Comparison of ENCODE assay signal across 8 mouse cellular contexts in genomic region chr15:5241304-5242201, GRCm38 (mm10). TPM values are rescaled to one million over a fixed set of nuclear protein-coding genes. Genes with fewer than 3 reads are reported as not detected.
DNase-seq lines count a peak whose midpoint lies in the region; ATAC-seq and TF ChIP-seq lines count a peak whose summit lies in the region.

No protein-coding gene starts in this region.

- no peaks in the 10 kb centered on the region for H3K36me3 ChIP-seq in stomach, embryonic 14.5 days (ENCODE audit: control insufficient read depth, insufficient read depth, low read length)

- no peaks in the 10 kb centered on the region for H3K27me3 ChIP-seq in stomach, embryonic 14.5 days (ENCODE audit: control insufficient read depth, insufficient read depth, low read length)

- peak overlapping the region; percentile 31; the same call in 1 of the 2 replicates for H3K4me3 ChIP-seq in cortical plate, adult 2 months (ENCODE audit: insufficient read depth, low read length)
- peak overlapping the region; percentile 60 for H3K4me3 ChIP-seq in stomach, embryonic 14.5 days (ENCODE audit: low read depth, low read length)

- peak; percentile 34 for DNase-seq in right cerebral cortex, adult 2 months (ENCODE audit: low spot score in 2 of 2)
- DNase-seq in right cerebral cortex, postnatal 14 days, result no peak
- DNase-seq in heart, adult 9 months (ENCODE audit: low spot score in 2 of 2), result peak; percentile 59
- DNase-seq in kidney, postnatal 10 days, result peak; percentile 77
- DNase-seq in layer of hippocampus, adult 18-20 months (ENCODE audit: low spot score in 2 of 2), result no peak

- peaks cover 4% of the 10 kb centered on the region for H3K4me1 ChIP-seq in cortical plate, adult 2 months (ENCODE audit: control insufficient read depth, insufficient read depth, low read length)
- peaks cover 12% of the 10 kb centered on the region; the same call in 1 of the 2 replicates for H3K4me1 ChIP-seq in stomach, embryonic 14.5 days (ENCODE audit: control insufficient read depth, insufficient read depth, low read length)

- peak overlapping the region; percentile 100 for H3K4me2 ChIP-seq in stomach, embryonic 14.5 days (replicated peaks; ENCODE audit: low read depth, low read length)

- WGBS in stomach, embryonic 14.5 days, result 30% methylated on average over 12 of the region's 12 CpGs

- H3K9ac ChIP-seq in stomach, embryonic 14.5 days (replicated peaks; ENCODE audit: low read depth, low read length), result peak overlapping the region; percentile 34; the same call in 1 of the 2 replicates

- ATAC-seq in megakaryocyte progenitor cell, adult 5-6 weeks (replicated peaks; ENCODE audit: poor library complexity), result peak; percentile 21
- no peak for ATAC-seq in stomach, embryonic 14.5 days (ENCODE audit: insufficient number of reproducible peaks, insufficient read depth, low FRiP score, low read depth)

- H3K9me3 ChIP-seq in stomach, embryonic 14.5 days (ENCODE audit: control insufficient read depth, low read depth, low read length), result no peaks in the 10 kb centered on the region

- no peak for TF ChIP-seq POLR2A in cortical plate, adult 2 months (IDR thresholded peaks at IDR 0.05; ENCODE audit: extremely low read depth, insufficient read depth, low read length)

- TF ChIP-seq CTCF in cortical plate, adult 2 months (IDR thresholded peaks at IDR 0.05; ENCODE audit: extremely low read depth, insufficient read depth, low read length), result peak; percentile 26; the same call in 1 of the 2 replicates

- H3K27ac ChIP-seq in cortical plate, adult 2 months (ENCODE audit: insufficient read depth, low read length), result no peak overlapping the region
- no peak overlapping the region for H3K27ac ChIP-seq in stomach, embryonic 14.5 days (ENCODE audit: low read length)

RNA-seq across cellular contexts. Expression of gene Ptger4, which starts 2.4 kb away (rescaled TPM):
- 0.88 and 0.91 TPM in 2 replicates for polyA plus RNA-seq in cortical plate, adult 2 months (2012; rRNA removed)
- 11.4 and 11.6 TPM in 2 replicates for total RNA-seq in megakaryocyte progenitor cell, adult 5-6 weeks (2015)
- total RNA-seq in megakaryocyte progenitor cell, adult 5-6 weeks (2017), result 6.0 and 8.4 TPM in 2 replicates
- 5.1 and 5.8 TPM in 2 replicates for polyA plus RNA-seq in stomach, embryonic 14.5 days (2014; fragmentation: Nextera tagmentation; extraction: Ambion mirVana)
- under 1 TPM; 0.67 to 0.76 TPM for total RNA-seq in layer of hippocampus, adult 18-20 months (2021)

RNA-seq across cellular contexts. Expression of gene Ttc33, which starts 56.2 kb away (rescaled TPM):
- 48.8 and 57.5 TPM in 2 replicates for polyA plus RNA-seq in cortical plate, adult 2 months (2012; rRNA removed)
- 29.4 and 38.4 TPM in 2 replicates for total RNA-seq in megakaryocyte progenitor cell, adult 5-6 weeks (2015)
- total RNA-seq in megakaryocyte progenitor cell, adult 5-6 weeks (2017), result 43.1 and 54.2 TPM in 2 replicates
- polyA plus RNA-seq in stomach, embryonic 14.5 days (2014; fragmentation: Nextera tagmentation; extraction: Ambion mirVana), result 47.6 and 49.1 TPM in 2 replicates
- 10 to 100 TPM; 82.3 to 85.7 TPM for total RNA-seq in layer of hippocampus, adult 18-20 months (2021)

Comparison
In these comparisons a context has a peak if more than half of its experiments do, and no peak if none do; other contexts are left out.
1. DNase-seq: peak in right cerebral cortex, adult 2 months (2 of 2), heart, adult 9 months (2 of 2) and kidney, postnatal 10 days (single experiment); none in right cerebral cortex, postnatal 14 days (single experiment) and layer of hippocampus, adult 18-20 months (0 of 2).